Mouse (Mus musculus) urinary bladder, postnatal 14 days (tissue): ENCODE measurements at regions not wholly inside any gene's neighbourhood (a gene's known extent, or its start where the extent isn't known, plus 50 kb on each side); places are given as distances from the start of the nearest gene placed in this dataset.

ENCODE experiments used
- DNase-seq: peaks from one replicate; pipeline ENCODE4 v3.0.0; 2021; ENCODE audit warnings: low spot score

GRCm38 (mm10) chr10:117527243-117527642 lies 102.1 kb upstream of the Cpm start:
- DNase-seq, result no peak

DNA sequence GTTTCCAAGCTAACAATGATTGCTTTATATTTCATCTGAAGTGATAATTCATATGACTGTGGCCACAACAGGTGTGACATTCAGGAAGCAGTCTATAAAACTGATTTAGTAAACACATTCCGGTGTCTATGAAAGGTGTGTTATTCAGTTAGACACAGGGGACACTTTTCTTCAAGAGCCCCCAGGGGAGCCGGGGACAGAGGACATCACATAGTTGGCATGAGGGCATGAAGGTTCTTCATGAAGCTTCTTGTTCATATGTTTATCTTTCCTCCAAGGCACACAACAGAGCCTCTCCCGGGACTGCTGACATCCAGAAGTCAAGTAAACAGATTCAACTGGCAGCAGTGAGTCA lies 102.5 kb upstream of the Cpm start:
- no peak for DNase-seq

GRCm38 (mm10) chr10:117526008-117526833 lies 103.1 kb upstream of the Cpm start:
- DNase-seq, result no peak

GRCm38 (mm10) chr10:117525608-117526007 lies 103.7 kb upstream of the Cpm start:
- no peak for DNase-seq

DNA sequence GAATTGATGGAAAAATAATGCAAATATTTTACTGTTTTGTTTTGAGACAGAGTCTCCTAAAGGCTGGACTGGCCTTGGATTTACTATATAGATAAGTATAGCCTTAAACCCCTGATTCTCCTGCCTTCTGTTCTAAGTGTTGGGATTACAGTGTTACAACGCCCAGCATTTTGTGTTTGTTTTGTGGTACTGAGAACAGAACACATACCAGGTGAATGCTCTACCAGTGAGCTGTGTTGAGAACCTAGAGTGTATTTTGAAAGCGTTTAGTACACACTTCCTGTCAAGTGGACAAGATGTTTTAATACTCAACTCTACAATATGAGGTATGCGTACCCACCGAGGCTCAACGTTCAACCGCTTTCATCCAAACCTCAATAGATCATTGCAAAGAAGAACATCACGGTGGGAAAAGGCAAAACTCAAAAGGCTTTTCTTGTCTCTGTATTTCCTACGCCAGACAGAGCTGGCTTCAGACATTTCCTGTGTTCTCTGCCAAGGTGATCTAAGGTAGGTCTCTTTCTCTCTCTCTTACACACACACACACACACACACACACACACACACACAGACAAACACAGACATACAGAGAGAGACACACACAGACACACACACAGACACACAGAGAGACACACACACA lies 104.3 kb upstream of the Cpm start:
- DNase-seq, result no peak

DNA sequence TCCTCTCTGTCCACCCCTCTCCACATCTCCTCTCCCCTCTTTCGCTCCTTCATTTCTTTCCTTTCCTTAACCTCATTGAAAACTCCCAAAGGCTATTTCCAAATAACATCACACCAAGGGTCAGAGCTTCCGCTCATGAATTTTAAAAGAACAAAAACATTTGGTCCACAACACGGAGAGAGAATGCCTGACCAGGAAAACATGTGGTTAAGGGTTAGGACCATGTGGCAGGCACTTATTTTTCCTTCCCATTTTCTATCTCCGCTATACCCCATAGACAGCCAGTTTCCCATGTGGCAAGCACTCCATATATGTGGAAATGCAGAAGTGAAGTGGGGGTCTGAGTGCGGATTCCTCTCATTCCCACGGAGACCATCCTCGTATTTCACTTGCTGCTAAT lies 105.2 kb upstream of the Cpm start:
- DNase-seq, result no peak

DNA sequence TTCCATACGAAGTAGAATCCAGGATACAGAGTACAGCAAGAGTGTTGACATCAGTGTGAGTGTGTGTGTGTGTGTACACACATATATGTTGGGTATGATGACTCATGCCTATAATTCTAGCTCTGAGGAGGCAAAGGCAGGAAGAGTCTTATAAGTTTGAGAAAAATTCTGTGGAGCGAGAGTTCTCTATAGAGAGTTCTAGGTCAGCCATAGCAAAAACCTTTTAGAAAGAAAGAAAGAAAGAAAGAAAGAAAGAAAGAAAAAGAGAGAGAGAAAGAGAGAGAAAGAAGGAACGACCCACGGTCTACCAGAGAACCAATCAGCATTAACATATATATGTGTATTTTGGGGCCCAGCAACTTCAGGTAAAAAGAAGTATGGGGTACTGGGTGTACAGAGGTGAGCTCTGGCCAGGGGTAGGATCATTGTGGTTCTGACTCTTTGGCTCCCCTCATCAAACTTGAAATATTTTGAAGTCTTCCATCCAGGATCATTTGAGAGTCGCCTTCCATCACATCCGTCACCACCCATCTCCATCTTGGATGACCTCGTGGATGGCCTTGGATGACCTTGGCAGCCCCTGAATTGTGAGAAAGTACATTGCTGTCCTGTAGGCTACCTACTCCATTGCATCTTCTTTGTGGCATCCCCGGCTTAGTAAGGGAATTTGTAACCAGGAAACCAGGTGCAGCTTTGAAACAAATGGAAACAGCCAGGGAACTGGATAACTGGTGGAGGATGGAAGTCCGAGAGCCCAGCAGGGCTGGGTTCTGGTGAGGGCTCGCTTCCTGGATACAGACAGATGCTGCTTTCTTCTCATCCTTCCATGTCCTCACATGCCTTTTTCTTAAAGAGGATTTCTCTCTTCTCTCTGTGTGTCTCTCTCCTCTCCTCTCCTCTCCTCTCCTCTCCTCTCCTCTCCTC lies 106.1 kb upstream of the Cpm start:
- DNase-seq, result no peak

DNA sequence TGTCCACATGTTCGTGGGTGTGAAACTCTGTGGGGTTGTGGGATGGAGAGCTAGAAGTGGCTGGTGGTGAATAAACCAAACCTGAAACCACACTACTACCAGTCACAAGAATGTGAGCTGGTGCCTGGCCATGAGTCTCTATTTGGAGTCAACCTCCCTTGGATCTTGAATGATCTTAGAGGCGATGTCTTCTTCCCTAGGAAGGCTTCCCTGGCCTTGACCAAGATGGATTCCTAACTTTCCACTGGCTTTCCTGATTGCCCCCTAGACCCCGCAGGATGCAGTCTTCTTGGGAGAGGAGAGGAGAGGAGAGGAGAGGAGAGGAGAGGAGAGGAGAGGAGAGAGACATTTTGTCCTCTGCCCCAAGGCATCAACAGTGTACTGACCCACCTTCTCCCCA lies 106.9 kb upstream of the Cpm start:
- no peak for DNase-seq

- DNase-seq, result peak; percentile 11
These were observed 107.7 kb upstream of the Cpm start for GRCm38 (mm10) chr10:117521315-117522270.

DNA sequence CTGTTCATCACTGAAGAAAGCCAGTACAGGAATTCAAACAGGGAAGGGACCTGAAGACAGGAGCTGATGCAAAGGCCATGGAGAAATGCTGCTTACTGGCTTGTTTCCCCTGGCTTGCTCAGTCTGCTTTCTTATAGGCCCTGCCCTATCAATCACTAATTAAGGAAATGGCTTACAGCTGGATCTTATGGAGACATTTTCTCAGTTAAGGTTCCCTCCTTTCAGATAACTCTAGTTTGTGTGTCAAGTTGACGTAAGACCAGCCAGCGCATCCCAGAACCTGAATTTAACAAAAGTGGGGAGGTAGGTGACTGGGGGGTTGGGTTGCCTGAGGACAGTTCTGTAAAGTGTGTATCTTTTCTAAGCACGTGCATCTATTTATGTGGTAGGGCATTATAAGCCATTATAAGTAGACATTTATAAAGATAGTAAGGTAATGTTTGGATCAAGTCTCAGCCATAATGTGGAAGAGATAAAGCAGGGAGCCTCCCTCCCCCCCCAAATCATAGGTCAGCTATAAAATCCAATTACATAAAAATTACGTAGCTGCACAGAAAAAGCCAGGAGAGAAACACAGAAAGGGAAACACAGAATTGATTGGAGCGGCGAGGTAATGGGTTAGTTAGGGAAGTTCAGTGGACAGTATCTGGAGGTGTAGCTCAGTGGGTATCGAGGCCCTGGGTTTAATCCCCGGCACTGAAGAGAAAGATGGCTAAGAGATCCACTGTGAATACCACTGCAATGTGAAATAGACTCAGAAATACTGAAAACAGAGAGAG lies 108.6 kb upstream of the Cpm start:
- no peak for DNase-seq

DNA sequence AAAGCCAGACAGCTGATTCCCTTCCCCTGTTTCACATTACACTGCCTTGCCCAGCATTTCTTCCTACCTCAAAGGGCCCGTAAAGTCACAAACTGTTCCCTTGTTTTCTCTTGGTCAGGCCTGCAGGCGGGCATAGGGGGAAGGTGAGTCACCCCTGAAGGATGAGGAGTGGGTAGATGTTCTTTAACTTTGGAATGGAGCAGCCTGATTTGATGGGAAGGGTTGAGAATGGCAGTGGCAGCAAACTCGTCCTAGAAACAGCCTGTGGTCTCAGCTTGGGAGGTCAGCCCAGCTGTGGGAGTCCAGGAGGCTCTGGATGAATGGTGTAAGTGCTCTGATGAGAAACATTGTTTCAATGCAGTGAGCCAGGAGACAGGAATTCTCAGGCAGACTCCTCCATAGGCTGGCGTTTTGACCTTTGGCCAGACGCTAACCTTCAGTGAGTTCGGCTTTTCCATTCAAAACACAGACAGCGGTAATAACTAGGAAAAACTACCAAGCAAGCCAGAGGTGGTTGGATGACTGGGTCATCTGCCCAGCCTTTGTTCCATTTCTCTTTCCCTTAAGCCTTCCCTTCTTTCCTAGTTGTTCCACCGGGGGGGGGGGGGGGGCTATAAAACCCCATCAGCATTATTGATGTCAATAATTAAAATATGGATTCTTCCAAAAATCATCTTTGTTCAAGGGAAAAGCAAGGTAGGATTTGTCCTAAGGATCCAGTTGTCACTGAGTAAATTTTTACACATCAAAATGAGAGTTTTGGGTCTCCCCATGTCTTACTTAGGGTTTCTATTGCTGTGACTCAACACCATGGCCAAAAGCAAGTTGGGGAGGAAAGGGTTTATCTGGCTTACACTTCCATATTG lies 109.4 kb upstream of the Cpm start:
- DNase-seq, result no peak

DNA sequence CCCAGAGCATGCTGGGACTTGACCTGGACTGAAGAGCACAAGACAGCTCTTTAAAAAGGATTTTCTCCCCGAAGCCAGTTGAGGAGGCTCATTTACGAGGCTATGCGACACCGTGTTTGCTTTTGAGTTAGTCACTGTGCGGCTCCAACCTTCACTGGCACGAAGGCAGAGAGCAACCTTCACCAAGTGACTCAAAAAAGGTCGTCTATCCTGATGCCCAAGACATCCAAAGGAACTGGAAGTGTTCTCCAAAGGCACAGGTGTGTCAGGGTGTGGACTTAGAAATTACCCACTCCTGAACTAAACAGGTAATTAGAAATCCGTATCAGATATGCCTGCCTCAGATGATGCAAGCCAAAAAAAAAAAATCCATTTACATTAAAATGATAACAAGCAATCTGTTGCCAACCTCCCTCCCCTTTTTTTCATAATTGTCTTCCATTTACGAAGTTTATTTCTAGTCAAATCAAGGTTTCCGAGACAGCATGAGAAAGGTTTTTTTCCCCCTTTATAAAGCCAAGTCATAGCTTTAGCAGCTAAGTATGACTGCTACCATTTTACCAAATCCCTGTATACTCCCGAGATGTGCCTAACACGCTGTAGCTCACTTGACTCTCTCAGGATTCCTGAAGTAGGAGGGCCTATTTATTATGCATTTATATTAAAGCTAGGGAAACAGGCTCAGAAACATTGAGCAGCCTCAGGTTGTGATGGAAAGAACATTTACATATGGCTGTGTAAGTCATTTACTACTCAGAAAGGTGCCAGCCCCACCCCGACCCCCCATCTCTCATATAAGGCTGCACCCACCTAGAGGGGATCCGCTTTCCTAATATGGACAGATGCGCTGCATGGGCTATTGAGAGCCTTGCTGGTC lies 110.3 kb upstream of the Cpm start:
- peak; percentile 49 for DNase-seq

DNA sequence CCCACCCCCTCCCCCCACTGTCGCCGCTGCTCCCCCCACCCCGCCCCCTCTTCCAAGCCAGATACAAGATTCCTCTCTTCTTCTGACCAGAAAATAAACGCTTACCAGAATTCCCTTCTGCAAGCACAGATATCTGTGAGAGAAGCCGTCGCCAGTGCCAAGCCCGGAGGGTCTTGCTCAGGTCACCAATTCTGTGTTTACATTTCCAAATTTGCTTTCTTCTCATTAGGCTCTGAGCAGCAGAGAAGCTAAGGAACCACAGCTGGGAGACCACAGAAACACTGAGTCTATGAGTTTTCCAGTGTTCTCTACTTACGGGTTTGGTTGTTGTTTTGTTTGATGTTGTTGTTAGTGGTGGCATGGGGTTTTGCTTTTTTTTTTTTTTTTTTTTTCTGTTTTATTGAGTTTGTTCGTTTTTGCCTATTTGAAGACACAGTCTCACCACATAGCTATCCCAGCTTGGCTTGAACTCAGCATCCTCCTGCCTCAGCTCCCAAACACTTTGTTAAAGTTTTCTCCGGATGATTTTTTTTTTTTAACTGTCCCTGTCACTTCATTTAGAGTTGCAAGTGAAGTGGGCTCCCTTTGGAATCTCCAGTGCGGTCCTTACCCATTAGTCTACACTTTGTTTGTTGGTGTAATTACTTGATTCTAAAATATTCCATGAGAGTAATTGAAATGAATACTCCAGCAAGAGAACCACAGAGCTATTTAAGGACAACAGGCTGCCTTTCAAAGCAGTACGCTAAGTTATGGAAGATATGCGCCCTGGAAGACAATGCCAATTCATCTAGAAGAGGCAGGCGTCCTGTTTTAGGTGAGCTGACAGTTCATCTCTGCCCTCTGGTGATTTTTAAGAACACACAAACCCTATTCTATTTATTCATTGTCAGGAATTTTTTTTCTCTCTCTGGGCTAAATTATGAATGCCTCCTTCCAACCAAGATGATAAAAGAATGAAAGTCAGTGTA lies 111.2 kb upstream of the Cpm start:
- DNase-seq, result no peak

DNA sequence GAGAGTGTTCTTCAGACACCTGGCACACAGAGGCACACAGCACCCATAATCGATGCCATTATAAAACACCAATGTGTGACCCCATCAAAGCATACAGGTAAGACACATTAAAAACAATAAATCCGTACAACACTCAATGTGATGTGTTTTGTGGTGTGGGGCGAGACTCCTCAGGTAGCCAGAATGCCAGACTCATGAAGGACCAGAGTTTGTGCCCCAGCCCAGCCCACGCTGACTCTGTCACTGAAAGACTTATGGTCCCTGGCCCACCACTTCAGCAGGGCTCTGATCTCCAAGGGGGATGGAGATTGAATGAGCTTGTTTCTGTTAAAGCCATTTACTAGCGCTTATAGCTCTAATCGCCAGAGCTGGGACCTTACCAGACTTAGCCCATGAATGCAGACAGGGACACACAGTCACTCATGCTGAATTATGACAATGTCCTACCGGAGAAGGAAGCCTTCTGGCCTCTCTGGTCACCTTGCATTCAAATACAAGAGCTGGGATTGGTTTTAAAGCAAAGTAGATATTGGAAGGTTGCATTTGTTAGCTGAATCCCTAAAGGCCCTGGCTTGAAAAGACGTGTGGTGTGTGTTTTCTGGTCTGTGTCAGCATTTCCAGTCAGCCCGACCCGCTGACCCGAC lies 112.1 kb upstream of the Cpm start:
- no peak for DNase-seq

- no peak for DNase-seq
These were observed 112.8 kb upstream of the Cpm start for GRCm38 (mm10) chr10:117516510-117516909.

DNA sequence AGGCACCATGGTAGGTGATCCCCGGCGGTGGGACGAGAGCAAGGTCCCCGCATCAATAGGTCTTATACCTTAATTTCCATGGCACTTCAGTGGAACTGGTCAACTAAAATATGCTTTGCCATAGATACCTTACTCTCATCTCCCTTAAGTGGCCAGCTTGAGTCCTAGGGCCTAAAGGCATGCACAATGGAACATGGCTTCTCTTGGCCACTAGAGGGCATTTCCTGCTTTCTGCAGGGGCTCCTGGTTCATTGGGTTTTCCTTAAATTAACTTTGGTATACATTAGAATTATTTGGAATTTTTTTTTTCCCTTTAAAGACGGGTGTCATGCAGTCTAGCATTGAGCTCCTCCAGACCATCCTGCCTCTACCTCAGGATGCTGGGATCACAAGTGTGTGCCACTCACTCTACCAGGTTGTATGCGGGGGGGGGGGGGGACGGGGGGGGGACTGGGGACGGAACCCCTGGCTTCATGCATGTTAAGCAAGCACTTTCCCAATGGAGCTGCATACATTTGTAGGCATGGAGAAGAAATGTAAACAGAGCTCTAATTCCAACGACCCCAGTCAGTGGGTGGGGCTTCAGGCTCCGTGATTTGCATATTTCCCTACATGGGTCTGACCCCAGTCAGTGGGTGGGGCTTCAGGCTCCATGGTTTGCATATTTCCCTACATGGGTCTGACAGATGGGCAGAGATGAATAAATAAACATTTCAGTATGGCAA lies 113.4 kb upstream of the Cpm start:
- DNase-seq, result peak; percentile 44
